Mouse (Mus musculus) cerebellum, adult (tissue): ENCODE measurements around the gene Tollip.
"Not testable (repeated sequence)": the region's sequence is repeated elsewhere in the genome, so short reads cannot be mapped to it uniquely, and the experiment has no call there.

Source experiments
- ATAC-seq: cut with Nextera tagmentation; 2 replicates; pipeline ENCODE4 v1.9.2; 2017; ENCODE audit warnings: mild to moderate bottlenecking, moderate library complexity, mixed read lengths; ENCODE audit not compliant: insufficient number of reproducible peaks, low FRiP score, low TSS enrichment

Gene Tollip

GRCm38 (mm10) chr7:141934128-141934898 lies 16.0 kb upstream of the Tollip start:
- ATAC-seq = no peak

GRCm38 (mm10) chr7:141928642-141929041 lies 10.3 kb upstream of the Tollip start:
- ATAC-seq = no peak

- ATAC-seq = peak; percentile 52; the same call in 1 of the 2 replicates
These were observed 6.6 kb upstream of the Tollip start for GRCm38 (mm10) chr7:141924917-141925316.

- not testable (repeated sequence) for ATAC-seq
These were observed 5.8 kb upstream of the Tollip start for GRCm38 (mm10) chr7:141924121-141924520.

GRCm38 (mm10) chr7:141911305-141911704 lies 7.0 kb downstream of the Tollip start:
- no peak for ATAC-seq

GRCm38 (mm10) chr7:141908591-141908990 lies 9.7 kb downstream of the Tollip start:
- no peak; the same call in 1 of the 2 replicates for ATAC-seq

- ATAC-seq = no peak
These were observed 15.5 kb downstream of the Tollip start for GRCm38 (mm10) chr7:141902791-141903190.

GRCm38 (mm10) chr7:141902269-141902729 lies 16.0 kb downstream of the Tollip start:
- peak; percentile 95 for ATAC-seq

GRCm38 (mm10) chr7:141901825-141902224 lies 16.5 kb downstream of the Tollip start:
- ATAC-seq = peak; percentile 28; the same call in 1 of the 2 replicates

- ATAC-seq = no peak
These were observed 26.2 kb downstream of the Tollip start for GRCm38 (mm10) chr7:141892151-141892550.

- no peak for ATAC-seq
These were observed 39.5 kb downstream of the Tollip start for GRCm38 (mm10) chr7:141878813-141879212.

- ATAC-seq = no peak
These were observed 43.4 kb downstream of the Tollip start for GRCm38 (mm10) chr7:141874891-141875290.

GRCm38 (mm10) chr7:141870553-141870952 lies 47.8 kb downstream of the Tollip start:
- no peak for ATAC-seq

- no peak for ATAC-seq
These were observed 48.7 kb downstream of the Tollip start for GRCm38 (mm10) chr7:141869644-141870043.

GRCm38 (mm10) chr7:141861046-141861445 lies 57.3 kb downstream of the Tollip start:
- no peak for ATAC-seq

GRCm38 (mm10) chr7:141840354-141840753 lies 78.0 kb downstream of the Tollip start:
- no peak for ATAC-seq

- no peak for ATAC-seq
These were observed 79.5 kb downstream of the Tollip start, which contains the start of gene Muc5b for GRCm38 (mm10) chr7:141838779-141839178. TSS of gene Muc5b (plus strand) at chr7:141839070.

GRCm38 (mm10) chr7:141836423-141836822 lies 81.9 kb downstream of the Tollip start:
- ATAC-seq = no peak

- no peak for ATAC-seq
These were observed 82.4 kb downstream of the Tollip start for GRCm38 (mm10) chr7:141835941-141836340.
